Mouse (Mus musculus): ENCODE data around the gene Tut1.

Gene Tut1

DNA sequence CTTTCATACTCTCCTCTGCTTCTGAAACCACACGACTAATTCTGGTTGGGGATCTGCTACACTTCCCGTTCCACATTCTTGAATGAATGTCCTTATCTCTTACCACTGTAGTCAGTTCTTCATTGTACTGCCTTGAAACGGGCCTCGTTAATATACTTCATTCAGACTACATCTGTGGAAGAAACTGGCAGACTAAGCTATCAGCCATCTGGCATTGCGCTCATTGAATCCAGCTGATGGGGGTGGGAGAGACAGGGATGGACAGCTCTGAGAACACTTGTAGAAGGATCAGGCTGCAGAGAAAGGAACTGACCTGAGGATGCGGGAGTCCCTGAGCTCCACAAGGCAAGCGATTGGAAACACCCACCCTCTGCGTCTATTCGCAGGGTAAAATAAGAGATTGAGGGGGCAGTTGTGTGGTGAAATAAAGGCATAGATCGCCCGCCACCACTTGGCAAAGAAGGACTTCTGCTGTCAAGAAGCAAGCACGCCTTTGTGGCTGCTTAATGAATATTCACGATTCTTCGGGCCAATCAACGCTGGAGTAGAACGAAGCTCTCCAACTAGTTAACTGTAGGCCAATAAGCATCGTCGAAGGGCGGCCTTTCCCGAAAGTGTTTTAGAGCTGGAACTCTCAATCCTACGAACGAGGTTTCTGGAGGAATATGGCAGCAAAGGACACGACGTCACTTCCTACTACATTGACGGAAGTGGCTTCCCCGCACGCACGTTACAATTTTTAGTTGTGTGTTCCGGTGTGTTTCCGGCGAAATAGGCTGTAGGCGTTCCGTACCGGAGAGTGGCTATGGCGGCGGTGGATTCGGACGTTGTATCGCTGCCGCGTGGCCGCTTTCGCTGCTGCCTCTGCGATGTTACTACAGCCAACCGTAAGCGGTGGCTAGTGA, at the start of gene Tut1:
Tut1 (plus strand) TSS at position 713 of the 905 bp plus-strand sequence.
- DNase-seq (ENCODE audit: low spot score in 2 of 2), result peak; percentile 91 to 92

DNA sequence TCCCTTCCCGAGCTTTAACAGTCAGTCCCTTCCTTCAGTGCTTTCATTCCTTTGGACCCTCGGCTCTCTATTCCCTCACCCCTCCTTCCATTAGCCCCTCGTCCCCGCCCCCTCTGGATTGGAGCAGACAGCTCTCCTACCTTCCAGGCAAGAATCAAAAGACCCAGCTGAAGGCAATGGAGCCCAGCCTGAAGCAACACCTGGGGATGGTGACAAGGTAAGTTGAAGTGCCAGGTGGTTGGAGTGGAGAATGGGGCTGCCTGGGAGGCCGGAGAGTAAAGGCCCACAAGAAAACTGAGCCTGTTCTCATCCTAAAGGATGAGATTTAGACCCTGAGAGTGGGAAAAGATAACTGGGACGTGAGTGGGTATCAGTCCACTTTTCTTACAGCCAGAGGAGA, 45.1 kb upstream of the Tut1 start:
- no peak for DNase-seq (ENCODE audit: low spot score in 2 of 2)

GRCm38 (mm10) chr19:8911810-8912209, 41.8 kb upstream of the Tut1 start:
- DNase-seq (ENCODE audit: low spot score in 2 of 2), result no peak

- DNase-seq (ENCODE audit: low spot score in 2 of 2), result no peak
Measured at GRCm38 (mm10) chr19:8914212-8914611, 39.4 kb upstream of the Tut1 start.

GRCm38 (mm10) chr19:8919000-8919399, 34.6 kb upstream of the Tut1 start:
- no peak for DNase-seq (ENCODE audit: low spot score in 2 of 2)

DNA sequence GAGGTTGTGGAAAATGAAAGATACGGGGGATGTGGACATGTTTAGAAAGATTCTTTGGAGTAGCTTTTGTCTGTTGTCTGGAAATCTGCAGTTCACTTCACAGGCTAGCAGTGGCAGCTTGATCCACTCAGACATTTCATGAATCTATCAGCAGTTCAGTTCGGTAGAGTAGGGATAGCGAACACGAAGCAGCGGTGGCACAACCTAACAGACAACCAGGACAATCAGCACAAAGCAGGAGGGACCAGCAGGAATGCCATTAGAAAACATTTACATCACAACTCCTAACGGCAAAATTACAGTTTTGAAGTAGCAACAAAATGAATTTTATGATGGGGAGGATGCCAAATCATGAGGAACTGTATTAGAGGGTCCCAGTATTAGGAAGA, 34.0 kb upstream of the Tut1 start:
- no peak for DNase-seq (ENCODE audit: low spot score in 2 of 2)

- DNase-seq (ENCODE audit: low spot score in 2 of 2), result peak; percentile 95 to 97
Measured at GRCm38 (mm10) chr19:8920073-8920736, 33.4 kb upstream of the Tut1 start, which contains the start of gene B3gat3. Gene B3gat3 (plus strand): TSS chr19:8920374.

DNA sequence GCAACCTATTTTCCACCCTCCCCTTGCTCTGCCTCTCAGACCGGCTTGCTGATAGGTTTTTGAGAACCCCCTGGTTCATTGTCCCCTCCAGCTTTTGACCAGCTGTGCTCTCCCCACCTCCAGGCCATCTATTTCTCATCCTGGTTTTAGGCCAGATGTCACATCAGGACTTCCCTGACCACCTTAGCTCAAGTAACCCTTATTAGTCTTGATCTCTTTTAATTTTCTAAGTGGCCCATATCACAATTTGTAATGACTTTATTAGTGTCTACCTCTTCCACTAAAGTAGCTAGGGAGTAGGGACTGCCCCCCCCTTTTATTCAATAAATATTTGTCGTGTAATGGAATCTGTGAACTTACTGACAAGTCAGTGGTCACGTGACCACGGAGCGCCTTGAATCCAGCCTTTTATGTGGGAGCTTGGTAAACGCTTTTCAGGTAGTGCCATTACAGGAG, 32.8 kb upstream of the Tut1 start:
- no peak for DNase-seq (ENCODE audit: low spot score in 2 of 2)

GRCm38 (mm10) chr19:8921741-8922140, 31.9 kb upstream of the Tut1 start:
- no peak for DNase-seq (ENCODE audit: low spot score in 2 of 2)

DNA sequence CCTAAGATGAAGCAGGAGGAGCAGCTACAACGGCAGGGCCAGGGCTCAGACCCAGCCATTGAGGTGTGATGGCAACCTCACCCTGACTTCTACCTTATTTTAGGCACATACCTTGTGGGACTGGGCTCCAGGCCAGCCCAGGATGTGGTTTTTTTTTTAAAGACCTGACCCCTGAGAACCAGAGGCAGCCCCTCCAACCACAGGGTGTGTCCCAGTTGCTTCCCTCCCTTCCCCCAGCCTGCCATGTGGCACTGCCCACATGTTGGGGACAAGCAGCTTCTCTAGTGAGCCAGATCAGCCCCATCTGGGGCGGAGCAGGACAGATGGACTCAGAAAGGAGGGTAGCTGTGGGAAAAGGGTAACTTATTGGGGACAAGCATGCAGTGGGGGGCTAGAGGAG, 26.9 kb upstream of the Tut1 start:
- DNase-seq (ENCODE audit: low spot score in 2 of 2), result no peak

GRCm38 (mm10) chr19:8927891-8928525, 25.6 kb upstream of the Tut1 start:
- no peak for DNase-seq (ENCODE audit: low spot score in 2 of 2)

GRCm38 (mm10) chr19:8928689-8929223, 24.9 kb upstream of the Tut1 start:
- DNase-seq (ENCODE audit: low spot score in 2 of 2), result no peak

GRCm38 (mm10) chr19:8929224-8930088, 24.2 kb upstream of the Tut1 start, which contains the start of the genes Rom1 and Eml3:
Gene Rom1 (minus strand): TSS chr19:8929356.
Gene Eml3 (plus strand): TSS chr19:8929552.
- peak; percentile 85 to 94 for DNase-seq (ENCODE audit: low spot score in 2 of 2)

DNA sequence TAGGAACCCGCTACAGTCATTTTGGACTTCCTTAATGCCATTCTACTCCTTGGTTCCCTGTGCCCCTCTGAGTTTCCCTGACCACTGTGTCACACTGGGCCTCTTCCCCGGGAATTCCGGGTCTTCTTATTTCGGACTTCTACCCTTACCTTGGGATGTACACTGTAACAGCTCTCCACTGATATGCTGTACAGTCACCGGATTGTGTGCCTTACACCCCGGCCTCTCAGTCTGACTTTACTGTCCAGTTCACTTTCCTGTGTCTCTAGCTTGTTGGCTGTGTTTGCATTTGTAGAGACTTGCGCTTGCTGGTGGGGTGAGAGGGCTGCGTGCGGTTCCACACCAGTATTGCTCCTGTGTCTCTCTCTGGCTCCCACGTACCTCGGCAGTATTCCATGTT, 23.5 kb upstream of the Tut1 start:
- DNase-seq (ENCODE audit: low spot score in 2 of 2), result no peak

GRCm38 (mm10) chr19:8930771-8931170, 22.9 kb upstream of the Tut1 start:
- no peak for DNase-seq (ENCODE audit: low spot score in 2 of 2)

DNA sequence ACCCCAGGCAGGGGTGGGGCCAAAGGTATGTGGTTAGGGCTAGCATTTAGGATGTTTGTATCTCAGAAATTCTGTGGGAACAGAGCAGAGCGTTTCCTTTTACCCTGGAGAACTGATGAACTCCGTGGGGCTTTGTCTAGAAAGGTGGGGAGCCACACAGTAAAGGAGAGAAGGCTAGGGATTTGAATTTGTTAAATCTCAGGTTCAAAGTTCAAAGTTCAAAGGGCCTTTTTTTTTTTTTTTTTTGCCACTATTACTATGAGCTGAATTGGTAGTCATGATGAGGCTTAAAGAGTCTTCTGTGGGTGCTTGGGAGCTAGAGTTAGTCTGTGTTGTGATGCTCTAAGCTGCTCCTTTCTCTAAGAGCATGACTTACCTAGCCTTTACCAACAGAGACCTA, 16.9 kb upstream of the Tut1 start:
- DNase-seq (ENCODE audit: low spot score in 2 of 2), result no peak

DNA sequence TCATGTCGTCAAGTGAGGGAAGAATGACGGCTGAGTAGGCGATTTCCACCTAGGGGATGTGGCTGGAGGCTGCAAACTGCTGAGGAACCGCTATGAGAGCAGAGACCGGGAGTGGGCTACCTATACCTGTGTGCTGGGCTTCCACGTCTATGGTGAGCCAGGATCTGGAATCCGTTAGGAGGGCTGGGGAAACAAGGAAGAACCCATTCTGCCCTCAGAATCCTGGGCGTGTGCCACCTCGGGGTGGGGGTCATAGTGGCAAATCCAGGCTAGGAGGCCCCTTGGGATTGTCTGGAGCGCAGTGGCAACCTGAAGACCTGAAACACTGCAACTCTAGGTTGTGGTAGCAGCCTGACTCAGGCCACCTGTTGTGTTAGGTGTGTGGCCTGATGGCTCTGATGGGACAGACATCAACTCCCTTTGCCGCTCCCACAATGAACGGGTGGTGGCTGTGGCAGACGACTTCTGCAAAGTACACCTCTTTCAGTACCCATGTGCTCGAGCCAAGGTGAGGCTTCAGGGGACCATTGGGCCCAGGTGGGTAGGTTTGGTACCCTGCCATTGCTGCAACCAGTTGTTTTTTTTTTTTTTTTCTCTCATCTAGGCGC, 13.0 kb upstream of the Tut1 start:
- no peak for DNase-seq (ENCODE audit: low spot score in 2 of 2)

- DNase-seq (ENCODE audit: low spot score in 2 of 2), result no peak
Measured at GRCm38 (mm10) chr19:8941136-8941514, 12.5 kb upstream of the Tut1 start.

DNA sequence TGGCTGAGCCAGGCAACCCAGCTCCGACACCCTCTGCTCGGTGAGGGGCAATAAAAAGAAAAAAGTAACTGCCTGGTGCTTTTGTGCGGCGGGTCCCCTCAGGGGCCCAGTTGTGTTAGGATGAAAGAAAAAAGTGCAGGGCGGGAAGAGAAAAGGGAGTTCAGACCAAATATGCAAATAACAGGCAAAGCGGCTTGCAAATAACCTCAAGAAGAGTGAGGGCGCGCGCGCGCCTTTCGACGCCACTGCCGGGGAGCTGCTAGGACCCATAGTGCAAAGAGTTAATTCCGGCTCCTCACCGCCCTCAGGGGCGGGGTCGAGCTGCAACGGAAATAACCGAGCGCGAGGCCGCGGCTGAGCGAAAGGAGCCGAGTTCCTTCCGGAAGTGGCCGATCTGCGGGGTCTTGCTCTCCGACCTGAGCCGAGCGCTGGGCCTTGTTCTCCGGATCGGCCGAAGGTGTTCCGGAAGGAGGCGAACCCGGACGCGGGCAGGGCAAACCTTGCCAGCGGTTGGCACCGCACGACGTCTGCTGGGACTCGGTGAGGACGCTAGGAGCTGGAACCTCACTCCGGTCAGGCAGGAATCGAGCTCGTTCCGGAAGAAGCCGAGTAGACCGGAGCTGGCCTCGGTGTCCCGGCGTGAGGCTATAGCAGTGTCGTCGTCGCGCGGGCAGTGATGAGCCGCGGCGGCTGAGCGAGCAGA, 12.0 kb upstream of the Tut1 start, which contains the start of gene Mta2:
Mta2 (plus strand) TSS at position 361 of the 703 bp plus-strand sequence.
- DNase-seq (ENCODE audit: low spot score in 2 of 2), result peak; percentile 96

Data from urinary bladder, postnatal 36 days (tissue).